Mouse (Mus musculus) embryonic facial prominence, embryonic 11.5 days (tissue): Measurements from ENCODE around the gene Serping1. TPM values are rescaled to one million over a fixed set of nuclear protein-coding genes. Genes with fewer than 3 reads are reported as not detected.

Source experiments
- ATAC-seq: fragments of 200-750 bp; cut with Nextera tagmentation; replicated peaks from 2 replicates; pipeline ENCODE4 v1.8.0; 2017; ENCODE audit warnings: low read depth; ENCODE audit not compliant: insufficient number of reproducible peaks, low FRiP score, low TSS enrichment
- DNase-seq: peaks from one replicate; pipeline ENCODE4 v3.0.0-alpha.2; 2015; ENCODE audit warnings: low spot score
- H3K27ac ChIP-seq: fragments of 300-500 bp; sonication (generic); replicated peaks from 2 replicates; pipeline ENCODE4 v1.5.1; 2014; ENCODE audit warnings: mild to moderate bottlenecking, low read depth, low read length, control low read depth
- H3K27me3 ChIP-seq: fragments of 300-500 bp; sonication (generic); 2 replicates; pipeline ENCODE4 v1.6.1; 2014; ENCODE audit warnings: mild to moderate bottlenecking, low read length, moderate library complexity, mixed read lengths; ENCODE audit not compliant: control insufficient read depth, insufficient read depth
- H3K36me3 ChIP-seq: fragments of 300-500 bp; sonication (generic); replicated peaks from 2 replicates; pipeline ENCODE4 v1.6.1; 2014; ENCODE audit warnings: low read depth, mild to moderate bottlenecking, low read length, moderate library complexity, mixed read lengths; ENCODE audit not compliant: control insufficient read depth, insufficient read depth
- H3K4me1 ChIP-seq: fragments of 300-500 bp; sonication (generic); 2 replicates; pipeline ENCODE4 v1.6.1; 2014; ENCODE audit warnings: low read length, mixed read lengths; ENCODE audit not compliant: control insufficient read depth, insufficient read depth
- H3K4me2 ChIP-seq: fragments of 300-500 bp; sonication (generic); 2 replicates; pipeline ENCODE4 v1.6.1; 2014; ENCODE audit warnings: low read depth, mild to moderate bottlenecking, control low read depth, low read length, moderate library complexity
- H3K4me3 ChIP-seq: fragments of 300-500 bp; sonication (generic); 2 replicates; pipeline ENCODE4 v1.5.1; 2014; ENCODE audit warnings: low read depth, low read length, control low read depth
- H3K9ac ChIP-seq: fragments of 300-500 bp; sonication (generic); replicated peaks from 2 replicates; pipeline ENCODE4 v1.6.1; 2014; ENCODE audit warnings: mild to moderate bottlenecking, control low read depth, low read length
- H3K9me3 ChIP-seq: fragments of 300-500 bp; sonication (generic); replicated peaks from 2 replicates; pipeline ENCODE4 v1.6.1; 2016; ENCODE audit warnings: mild to moderate bottlenecking, low read length, inconsistent platforms, mixed read lengths; ENCODE audit not compliant: control insufficient read depth
- WGBS: fragments of 180-500 bp; shearing (Covaris S2); extraction: QIAGEN DNeasy Blood & Tissue Kit; methylation state at CpG from one replicate; pipeline ENCODE4 v1.1.7; 2014; 5-methylcytosine and 5-hydroxymethylcytosine counted together
- polyA plus RNA-seq: library from polyadenylated mRNA; unstranded; fragments of >200 nt; fragmentation: Nextera tagmentation; extraction: Ambion mirVana; gene quantifications from 2 replicates; pipeline ENCODE4 v1.2.1, GENCODE M21; 2014

Gene Serping1
- polyA plus RNA-seq, 1 experiment from 2014 or later, result 21.0 TPM

GRCm38 (mm10) chr2:84777706-84778105, 2.5 kb upstream of the Serping1 start:
- peaks cover 3% of the 10 kb centered on the region; the same call in 1 of the 2 replicates for H3K4me1 ChIP-seq
- ATAC-seq (no peak), DNase-seq (peak; percentile 13)
- H3K4me2 ChIP-seq, result no peak overlapping the region
- no peak overlapping the region for H3K4me3 ChIP-seq
- H3K36me3 ChIP-seq, result no peaks in the 10 kb centered on the region
- H3K9me3 ChIP-seq, result no peaks in the 10 kb centered on the region
- H3K27ac ChIP-seq, result no peak overlapping the region
- no peaks in the 10 kb centered on the region for H3K27me3 ChIP-seq
- H3K9ac ChIP-seq, result no peak overlapping the region
- WGBS, result 61% methylated on average over 3 of the region's 3 CpGs

DNA sequence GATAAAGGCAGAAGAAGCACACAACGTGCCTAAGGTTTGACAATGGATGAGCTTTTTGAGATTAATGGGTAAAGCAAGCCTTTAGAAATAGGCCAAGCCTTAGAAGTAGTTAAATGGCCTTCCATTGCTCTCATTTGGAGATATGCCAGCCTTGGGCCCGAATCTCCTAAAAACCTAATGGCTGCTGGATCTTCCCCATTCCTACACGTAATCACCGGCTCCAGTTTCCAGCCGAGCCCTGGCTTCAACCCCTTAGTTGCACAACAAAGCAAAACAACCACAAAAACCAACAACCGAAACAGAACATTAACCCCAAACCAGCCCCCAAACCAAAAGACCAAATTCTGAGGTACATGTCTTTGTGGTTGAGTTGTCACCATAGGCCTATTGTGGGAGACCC, 421 bp upstream of the Serping1 start:
- no peaks in the 10 kb centered on the region for H3K36me3 ChIP-seq
- no peaks in the 10 kb centered on the region for H3K9me3 ChIP-seq
- DNase-seq (no peak), ATAC-seq (no peak)
- H3K27me3 ChIP-seq, result no peaks in the 10 kb centered on the region
- no peak overlapping the region for H3K4me3 ChIP-seq
- H3K4me2 ChIP-seq, result no peak overlapping the region
- H3K9ac ChIP-seq, result no peak overlapping the region
- 92% methylated on average over 6 of the region's 6 CpGs for WGBS
- no peak overlapping the region for H3K27ac ChIP-seq
- H3K4me1 ChIP-seq, result peaks cover 3% of the 10 kb centered on the region; the same call in 1 of the 2 replicates

DNA sequence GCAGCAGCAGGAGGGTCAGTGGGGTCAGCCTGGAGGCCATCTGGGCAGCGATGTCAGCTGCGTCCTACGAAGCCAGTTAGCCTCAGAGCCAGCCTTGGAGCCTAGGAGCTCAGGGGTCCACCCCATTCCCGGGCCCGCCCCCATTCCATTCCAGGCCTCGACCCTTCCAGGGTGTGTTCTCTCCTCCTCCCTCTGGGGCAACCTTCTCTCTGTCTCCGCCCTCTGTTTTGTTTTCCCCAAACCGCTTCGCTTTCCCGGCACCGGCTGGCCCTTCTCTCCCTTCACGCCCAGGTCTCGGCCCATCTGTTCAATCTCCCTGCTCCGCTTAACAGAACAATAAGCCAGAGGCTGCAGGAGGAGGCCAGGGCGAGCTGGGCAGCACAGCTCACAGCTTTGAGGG, 493 bp downstream of the Serping1 start:
- DNase-seq, result peak; percentile 79
- WGBS, result 0% methylated on average over 14 of the region's 15 CpGs
- peak overlapping the region; percentile 46 for H3K4me2 ChIP-seq
- H3K9ac ChIP-seq, result peak overlapping the region; percentile 58
- peak overlapping the region; percentile 16 for H3K4me3 ChIP-seq
- H3K4me1 ChIP-seq, result peaks cover 3% of the 10 kb centered on the region; the same call in 1 of the 2 replicates
- peak; percentile 95 for ATAC-seq
- H3K27ac ChIP-seq, result peak overlapping the region; percentile 24; the same call in 1 of the 2 replicates
- no peaks in the 10 kb centered on the region for H3K27me3 ChIP-seq
- H3K9me3 ChIP-seq, result no peaks in the 10 kb centered on the region
- no peaks in the 10 kb centered on the region for H3K36me3 ChIP-seq

GRCm38 (mm10) chr2:84773195-84773594, 2.0 kb downstream of the Serping1 start:
- ATAC-seq (no peak), DNase-seq (no peak)
- Histone ChIP-seq H3K9me3 (no peaks in the 10 kb centered on the region), H3K27me3 (no peaks in the 10 kb centered on the region), H3K4me2 (no peak overlapping the region), H3K27ac (no peak overlapping the region), H3K4me1 (peaks cover 3% of the 10 kb centered on the region; the same call in 1 of the 2 replicates), H3K4me3 (no peak overlapping the region), H3K36me3 (no peaks in the 10 kb centered on the region), H3K9ac (no peak overlapping the region)
- 91% methylated on average over 5 of the region's 5 CpGs for WGBS

GRCm38 (mm10) chr2:84772454-84772853, 2.8 kb downstream of the Serping1 start:
- Histone ChIP-seq H3K4me2 (no peak overlapping the region), H3K4me3 (no peak overlapping the region), H3K27me3 (no peaks in the 10 kb centered on the region), H3K36me3 (no peaks in the 10 kb centered on the region), H3K9me3 (no peaks in the 10 kb centered on the region), H3K27ac (no peak overlapping the region), H3K4me1 (peaks cover 3% of the 10 kb centered on the region; the same call in 1 of the 2 replicates), H3K9ac (no peak overlapping the region)
- 78% methylated on average over 4 of the region's 4 CpGs for WGBS
- DNase-seq, result no peak
- no peak for ATAC-seq

DNA sequence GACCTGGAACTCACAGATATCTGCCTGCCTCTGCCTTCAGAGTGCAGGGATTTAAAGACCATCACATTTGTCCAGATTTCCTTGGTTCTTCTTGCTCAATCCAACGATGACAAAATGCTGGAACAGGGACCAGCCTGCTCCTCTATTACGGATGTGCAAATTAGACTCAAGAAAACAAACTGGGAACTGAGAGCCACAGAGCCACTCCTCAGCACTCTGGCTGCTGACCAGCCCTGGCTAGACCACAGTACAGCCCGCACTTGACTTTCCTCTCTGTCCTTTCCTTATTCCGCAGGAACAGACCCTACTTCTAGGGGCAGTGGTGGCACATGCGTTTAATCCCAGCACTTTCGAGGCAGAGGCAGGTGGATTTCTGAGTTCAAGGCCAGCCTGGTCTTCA, 4.7 kb downstream of the Serping1 start:
- no peak overlapping the region for H3K27ac ChIP-seq
- no peak overlapping the region for H3K4me3 ChIP-seq
- H3K27me3 ChIP-seq, result no peaks in the 10 kb centered on the region
- no peak for DNase-seq
- no peaks in the 10 kb centered on the region for H3K36me3 ChIP-seq
- ATAC-seq, result no peak
- no peaks in the 10 kb centered on the region for H3K9me3 ChIP-seq
- H3K4me1 ChIP-seq, result peaks cover 3% of the 10 kb centered on the region; the same call in 1 of the 2 replicates
- WGBS, result 81% methylated on average over 6 of the region's 6 CpGs
- no peak overlapping the region for H3K9ac ChIP-seq
- no peak overlapping the region for H3K4me2 ChIP-seq

DNA sequence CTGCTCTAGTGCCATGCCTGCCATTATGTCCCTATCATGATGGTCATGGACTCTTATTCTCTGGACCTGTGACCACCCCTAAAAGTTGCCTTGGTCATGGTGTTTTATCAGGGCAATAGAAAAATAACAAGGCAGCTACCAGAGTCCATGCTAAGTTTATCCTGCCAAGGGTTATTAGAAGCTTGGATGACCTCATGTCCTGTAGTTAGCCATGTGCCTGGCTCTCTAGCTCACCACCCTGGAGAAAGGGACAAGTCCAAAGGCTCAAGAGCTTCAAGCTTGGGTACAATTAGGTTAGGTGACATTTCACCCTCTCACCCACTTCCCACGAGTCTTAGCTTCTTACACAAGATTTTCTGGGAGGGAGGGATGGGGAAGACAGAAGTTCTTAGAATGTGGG, 12.4 kb downstream of the Serping1 start:
- H3K9me3 ChIP-seq, result no peaks in the 10 kb centered on the region
- no peak overlapping the region for H3K9ac ChIP-seq
- DNase-seq (no peak), ATAC-seq (no peak)
- no peak overlapping the region for H3K4me2 ChIP-seq
- no peaks in the 10 kb centered on the region for H3K36me3 ChIP-seq
- H3K4me1 ChIP-seq, result no peaks in the 10 kb centered on the region
- H3K27ac ChIP-seq, result no peak overlapping the region
- 80% methylated on average over 1 of the region's 1 CpGs for WGBS
- H3K27me3 ChIP-seq, result no peaks in the 10 kb centered on the region
- H3K4me3 ChIP-seq, result no peak overlapping the region

DNA sequence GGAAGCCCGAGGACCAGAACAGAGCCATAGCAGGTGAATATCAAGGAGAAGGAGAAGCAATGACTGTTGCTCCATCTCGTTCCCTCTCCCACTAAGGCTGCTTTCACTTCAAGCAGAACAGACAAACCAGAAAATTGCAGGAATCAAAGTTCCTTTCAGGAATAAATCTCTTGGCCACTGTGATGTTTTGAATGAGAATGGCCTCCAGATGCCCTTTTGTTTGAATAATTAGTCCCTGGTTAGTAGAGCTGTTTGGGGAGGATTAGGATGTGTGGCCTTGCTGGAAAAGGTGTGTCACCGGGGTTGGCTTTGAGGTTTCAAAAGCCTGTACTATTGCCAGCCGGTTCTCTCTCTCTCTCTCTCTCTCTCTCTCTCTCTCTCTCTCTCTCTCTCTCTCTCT, 12.9 kb downstream of the Serping1 start:
- Histone ChIP-seq H3K27me3 (no peaks in the 10 kb centered on the region), H3K36me3 (no peaks in the 10 kb centered on the region), H3K4me3 (no peak overlapping the region), H3K9me3 (no peaks in the 10 kb centered on the region), H3K4me1 (no peaks in the 10 kb centered on the region), H3K4me2 (no peak overlapping the region), H3K9ac (no peak overlapping the region), H3K27ac (no peak overlapping the region)
- 42% methylated on average over 4 of the region's 4 CpGs for WGBS
- DNase-seq (no peak), ATAC-seq (no peak)
